Mouse (Mus musculus): ENCODE results near the gene Zfp78.

DNA sequence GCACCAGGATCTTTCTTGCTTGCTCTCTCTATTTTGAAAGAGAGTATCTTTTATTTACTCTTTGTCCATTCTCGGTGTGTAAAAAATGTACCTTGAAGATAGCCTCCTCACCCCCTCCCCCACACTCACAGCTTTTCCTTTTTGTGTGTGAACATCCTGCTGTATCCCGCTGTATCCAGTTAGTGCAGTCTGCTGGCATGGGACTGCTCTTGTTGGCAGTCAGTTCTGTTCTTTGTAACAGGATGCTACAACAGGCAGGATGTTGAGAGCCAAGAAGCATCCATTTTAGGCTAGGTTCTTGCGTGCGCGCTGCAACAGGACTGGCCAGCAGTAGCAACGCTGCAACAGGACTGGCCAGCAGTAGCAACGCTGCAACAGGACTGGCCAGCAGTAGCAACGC, 23.9 kb downstream of the Zfp78 start:
- TF ChIP-seq CTCF (IDR thresholded peaks at IDR 0.05; ENCODE audit: low read depth, low read length) (no peak), POLR2A (IDR thresholded peaks at IDR 0.05; ENCODE audit: borderline replicate concordance, low read depth, low read length) (no peak)
